Mouse (Mus musculus) erythroblast, embryonic 14.5 days (primary cell): ENCODE results near the gene Ier5. TPM values are rescaled to one million over a fixed set of nuclear protein-coding genes. Genes with fewer than 3 reads are reported as not detected.
A peak's percentile ranks its signal among the peaks of the same experiment; 100 is the strongest.

Experiments
- H3K27me3 ChIP-seq: 2 replicates; pipeline ENCODE4 v1.6.1; 2012; ENCODE audit warnings: inconsistent platforms; ENCODE audit not compliant: control insufficient read depth
- H3K36me3 ChIP-seq: 2 replicates; pipeline ENCODE4 v1.6.1; 2012; ENCODE audit warnings: mild to moderate bottlenecking, inconsistent platforms; ENCODE audit not compliant: control insufficient read depth
- H3K4me1 ChIP-seq: 2 replicates; pipeline ENCODE4 v1.6.1; 2012; ENCODE audit warnings: inconsistent platforms; ENCODE audit not compliant: control insufficient read depth
- H3K4me3 ChIP-seq: replicated peaks from 2 replicates; pipeline ENCODE3; 2012; ENCODE audit warnings: moderate library complexity, mild to moderate bottlenecking, inconsistent platforms
- H3K9me3 ChIP-seq: 2 replicates; pipeline ENCODE4 v1.6.1; 2012; ENCODE audit warnings: low read length, inconsistent platforms, mixed read lengths; ENCODE audit not compliant: control insufficient read depth
- GATA1 ChIP-seq: IDR thresholded peaks from 2 replicates; pipeline ENCODE4 v1.6.1; 2012; ENCODE audit warnings: low read length, inconsistent platforms, mixed read lengths
- TAL1 ChIP-seq: IDR thresholded peaks from 3 replicates; pipeline ENCODE4 v1.6.1; 2012; ENCODE audit warnings: low read length, inconsistent platforms, mixed read lengths
- polyA plus RNA-seq: library from polyadenylated mRNA; stranded (reverse); fragments of >175 nt; gene quantifications from 2 replicates; pipeline ENCODE4 v1.2.3, GENCODE M21; 2012

Ier5 gene
- polyA plus RNA-seq, 1 experiment, result 7.7 TPM

- H3K9me3 ChIP-seq, result no peaks in the 10 kb centered on the region
- no peak overlapping the region for H3K4me3 ChIP-seq
- no peaks in the 10 kb centered on the region for H3K27me3 ChIP-seq
- H3K4me1 ChIP-seq, result no peaks in the 10 kb centered on the region
- no peaks in the 10 kb centered on the region for H3K36me3 ChIP-seq
- TF ChIP-seq TAL1 (no peak), GATA1 (no peak)
Observed at GRCm38 (mm10) chr1:155121977-155122939, 22.8 kb upstream of the Ier5 start.

GRCm38 (mm10) chr1:155119719-155120118 lies 20.3 kb upstream of the Ier5 start:
- no peaks in the 10 kb centered on the region for H3K4me1 ChIP-seq
- H3K27me3 ChIP-seq, result peaks cover 6% of the 10 kb centered on the region
- no peaks in the 10 kb centered on the region for H3K36me3 ChIP-seq
- no peaks in the 10 kb centered on the region for H3K9me3 ChIP-seq
- TF ChIP-seq TAL1, result no peak
- no peak for TF ChIP-seq GATA1
- H3K4me3 ChIP-seq, result no peak overlapping the region

- H3K4me1 ChIP-seq, result no peaks in the 10 kb centered on the region
- H3K36me3 ChIP-seq, result no peaks in the 10 kb centered on the region
- H3K9me3 ChIP-seq, result no peaks in the 10 kb centered on the region; the same call in 1 of the 2 replicates
- no peak overlapping the region for H3K4me3 ChIP-seq
- TF ChIP-seq GATA1, result no peak
- H3K27me3 ChIP-seq, result peaks cover 43% of the 10 kb centered on the region
Observed at GRCm38 (mm10) chr1:155113946-155114345, 14.5 kb upstream of the Ier5 start.

GRCm38 (mm10) chr1:155112875-155113274 lies 13.4 kb upstream of the Ier5 start:
- TF ChIP-seq GATA1 (no peak), TAL1 (0 out of 3 replicates have a peak, but pooled peaks have one; percentile 16)
- Histone ChIP-seq H3K4me3 (no peak overlapping the region), H3K27me3 (peaks cover 53% of the 10 kb centered on the region), H3K4me1 (no peaks in the 10 kb centered on the region), H3K36me3 (no peaks in the 10 kb centered on the region), H3K9me3 (no peaks in the 10 kb centered on the region; the same call in 1 of the 2 replicates)

- no peak for TF ChIP-seq TAL1
- no peak for TF ChIP-seq GATA1
- Histone ChIP-seq H3K9me3 (no peaks in the 10 kb centered on the region; the same call in 1 of the 2 replicates), H3K27me3 (peaks cover 53% of the 10 kb centered on the region), H3K4me3 (no peak overlapping the region), H3K36me3 (no peaks in the 10 kb centered on the region), H3K4me1 (no peaks in the 10 kb centered on the region)
Observed at GRCm38 (mm10) chr1:155112118-155112517, 12.7 kb upstream of the Ier5 start.

- no peaks in the 10 kb centered on the region; the same call in 1 of the 2 replicates for H3K9me3 ChIP-seq
- peaks cover 58% of the 10 kb centered on the region for H3K27me3 ChIP-seq
- no peaks in the 10 kb centered on the region for H3K36me3 ChIP-seq
- no peaks in the 10 kb centered on the region for H3K4me1 ChIP-seq
- H3K4me3 ChIP-seq, result no peak overlapping the region
- TF ChIP-seq TAL1, result no peak
- TF ChIP-seq GATA1, result no peak
Observed at GRCm38 (mm10) chr1:155111491-155111890, 12.1 kb upstream of the Ier5 start.

GRCm38 (mm10) chr1:155109387-155110350 lies 10.2 kb upstream of the Ier5 start:
- Histone ChIP-seq H3K4me3 (no peak overlapping the region), H3K36me3 (no peaks in the 10 kb centered on the region), H3K27me3 (peaks cover 54% of the 10 kb centered on the region), H3K4me1 (no peaks in the 10 kb centered on the region), H3K9me3 (no peaks in the 10 kb centered on the region; the same call in 1 of the 2 replicates)
- TF ChIP-seq GATA1 (no peak), TAL1 (no peak)

GRCm38 (mm10) chr1:155108412-155108811 lies 9.0 kb upstream of the Ier5 start:
- no peaks in the 10 kb centered on the region; the same call in 1 of the 2 replicates for H3K9me3 ChIP-seq
- no peaks in the 10 kb centered on the region for H3K36me3 ChIP-seq
- H3K27me3 ChIP-seq, result peaks cover 56% of the 10 kb centered on the region
- H3K4me3 ChIP-seq, result no peak overlapping the region
- TF ChIP-seq GATA1 (no peak), TAL1 (no peak)
- no peaks in the 10 kb centered on the region for H3K4me1 ChIP-seq
